Mouse (Mus musculus) cerebellum, postnatal 36 days (tissue): ENCODE measurements at regions not wholly inside any gene's neighbourhood (a gene's known extent, or its start where the extent isn't known, plus 50 kb on each side); places are given as distances from the start of the nearest gene placed in this dataset.

Source experiments
- DNase-seq, 2 experiments: peaks; one replicate each; pipeline ENCODE4 v3.0.0; 2021 to 2022; ENCODE audit warnings: mixed read lengths in 2 of 2

DNA sequence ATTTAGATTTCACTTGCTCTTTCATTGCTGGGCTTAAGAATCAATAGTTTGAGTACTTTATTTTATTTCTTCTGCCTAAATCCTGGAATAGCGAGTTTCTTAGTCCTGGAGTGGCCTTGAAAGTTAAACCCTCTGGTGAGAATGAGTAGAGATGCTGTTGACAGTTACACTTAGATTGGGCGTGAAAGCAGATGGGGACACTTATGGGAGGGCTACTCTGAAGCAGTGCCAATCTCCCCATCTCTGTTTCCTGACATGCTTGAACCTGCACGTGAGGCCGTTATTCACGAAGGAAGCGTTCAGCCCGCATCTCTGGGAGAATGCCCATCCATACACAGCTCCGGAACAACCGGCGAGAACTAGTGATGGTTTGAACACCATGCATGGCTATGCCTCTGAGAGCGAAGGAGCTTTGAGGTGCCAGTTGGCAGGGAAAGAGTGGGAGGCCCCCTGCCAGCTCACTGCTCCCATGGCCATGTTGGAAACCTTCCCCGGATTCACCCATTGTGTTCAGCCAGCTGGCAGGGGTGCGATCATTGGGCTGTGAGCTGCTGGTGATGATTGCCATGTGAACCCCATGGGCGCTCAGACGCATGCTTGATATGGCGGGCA is 792.2 kb upstream of the Got2 start:
- peak; percentile 63 to 65 for DNase-seq

DNA sequence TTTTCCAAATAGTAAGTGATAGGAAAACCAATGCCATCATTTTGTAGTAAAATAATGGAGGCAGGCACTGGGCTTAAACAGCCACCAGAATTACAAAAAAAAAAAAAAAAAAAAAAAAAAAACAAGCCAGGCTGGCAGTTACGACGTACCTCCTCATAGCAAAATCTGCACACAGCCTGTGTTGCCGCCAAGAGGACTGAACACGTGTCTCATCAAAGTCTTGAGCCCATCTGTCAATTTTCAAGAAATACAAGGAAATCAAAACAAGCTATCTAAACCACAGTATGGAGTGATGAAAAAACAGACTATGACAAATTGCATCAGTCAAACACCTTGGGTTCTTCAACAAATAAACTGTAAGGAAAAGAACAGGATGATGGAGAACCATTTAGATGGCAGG is 791.2 kb upstream of the Got2 start:
- no peak for DNase-seq

DNA sequence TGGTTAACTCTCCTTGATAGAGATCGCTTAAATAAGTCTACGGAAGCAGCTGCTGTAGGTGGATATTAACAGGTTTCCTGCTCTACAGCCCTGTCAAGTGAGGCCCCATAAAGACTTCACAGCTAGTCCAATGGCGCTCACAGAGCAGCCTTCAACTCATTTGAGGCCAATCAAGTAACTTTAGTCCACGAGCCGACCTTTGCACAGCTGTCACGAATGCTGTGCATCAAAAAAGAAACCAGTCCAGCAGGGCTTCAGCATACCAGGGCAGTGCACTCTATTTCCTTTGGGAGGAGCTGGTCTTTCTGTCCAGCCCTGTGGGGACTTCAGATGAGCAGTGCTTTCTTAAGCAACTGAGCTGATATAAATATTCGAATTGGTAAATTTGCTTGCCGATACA is 786.4 kb upstream of the Got2 start:
- DNase-seq = no peak

DNA sequence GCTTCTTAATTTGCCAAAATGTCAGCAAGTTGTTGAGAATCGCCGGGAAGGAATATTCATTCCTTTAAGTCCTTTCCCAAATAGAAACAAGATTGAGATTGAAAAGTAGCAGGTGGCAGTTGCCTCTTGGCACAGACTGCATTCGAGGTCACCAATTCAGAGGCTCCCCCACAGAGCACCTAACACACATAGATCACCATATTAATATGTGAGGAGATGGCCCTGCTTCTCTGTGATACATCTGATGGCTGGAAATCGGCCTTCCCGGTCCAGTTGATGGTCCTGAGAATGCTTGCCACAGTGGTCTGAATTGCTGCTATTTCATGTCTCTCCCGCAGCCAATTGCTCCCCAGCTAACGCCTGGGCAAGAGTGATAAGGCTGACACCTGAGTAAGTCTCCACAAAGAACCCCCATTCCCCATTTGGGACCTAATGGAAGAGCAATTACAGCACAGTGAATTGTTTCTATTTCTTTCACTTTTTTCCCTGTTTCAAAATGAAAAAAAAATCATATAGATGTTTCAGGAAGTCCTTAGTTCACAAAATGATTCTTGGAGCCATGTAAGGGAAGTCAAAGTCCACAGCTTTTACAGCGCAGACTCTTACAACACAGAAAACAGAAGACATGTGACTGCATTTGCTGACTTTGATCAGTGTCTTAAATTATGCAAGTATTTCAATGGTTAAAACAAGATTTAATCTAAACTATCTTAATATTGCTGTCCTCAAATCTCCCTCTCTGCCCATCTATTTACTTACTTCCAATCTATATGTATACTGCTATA is 768.3 kb upstream of the Got2 start:
- no peak for DNase-seq

DNA sequence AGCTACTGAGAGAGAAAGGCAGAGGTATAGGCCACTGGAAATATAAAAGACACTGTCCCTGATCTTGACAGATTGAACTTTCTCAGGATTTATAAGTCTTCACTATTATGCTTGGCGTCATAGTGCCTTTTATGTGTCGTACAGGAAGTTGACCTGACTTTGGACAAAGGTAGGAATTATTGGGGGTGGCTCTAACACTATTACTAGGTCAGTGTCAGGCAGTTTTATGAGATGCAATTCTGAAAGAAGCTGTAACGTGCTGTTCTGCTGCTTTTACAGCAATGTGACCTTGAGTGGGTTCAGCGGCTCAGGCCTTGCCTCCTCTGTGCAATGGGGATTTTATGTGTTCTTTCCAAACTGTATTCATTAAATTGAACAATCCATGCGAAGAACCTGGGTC is 759.4 kb upstream of the Got2 start:
- no peak for DNase-seq
